Mouse (Mus musculus): ENCODE measurements around the gene Ptafr. TPM values are rescaled to one million over a fixed set of nuclear protein-coding genes. Genes with fewer than 3 reads are reported as not detected.

The Ptafr gene
- total RNA-seq, 2 experiments from 2014 or later: 1.4 TPM

GRCm38 (mm10) chr4:132610301-132610984 lies 46.6 kb downstream of the Ptafr start:
- DNase-seq (ENCODE audit: low spot score in 2 of 2): no peak

DNA sequence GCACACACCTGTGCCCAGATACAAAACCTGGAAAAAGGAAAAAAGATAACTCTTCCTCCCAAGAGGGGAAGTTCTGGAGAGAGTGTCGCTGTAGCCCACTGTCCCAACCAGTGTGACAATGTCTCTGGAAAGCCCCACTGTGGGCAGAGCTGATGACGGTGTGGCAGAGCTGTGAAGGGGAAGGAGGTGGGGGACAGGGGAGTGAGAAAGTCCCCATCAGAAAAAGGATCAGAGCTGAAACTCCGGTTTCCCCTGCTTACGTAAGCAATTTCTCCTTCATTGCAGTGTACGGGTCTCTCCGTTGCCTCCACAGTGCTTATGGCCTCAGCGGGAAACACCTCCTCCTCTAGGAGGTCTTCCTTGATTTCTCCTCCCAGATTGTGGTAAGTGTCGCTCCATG lies 47.5 kb downstream of the Ptafr start:
- no peak for DNase-seq (ENCODE audit: low spot score in 2 of 2)

DNA sequence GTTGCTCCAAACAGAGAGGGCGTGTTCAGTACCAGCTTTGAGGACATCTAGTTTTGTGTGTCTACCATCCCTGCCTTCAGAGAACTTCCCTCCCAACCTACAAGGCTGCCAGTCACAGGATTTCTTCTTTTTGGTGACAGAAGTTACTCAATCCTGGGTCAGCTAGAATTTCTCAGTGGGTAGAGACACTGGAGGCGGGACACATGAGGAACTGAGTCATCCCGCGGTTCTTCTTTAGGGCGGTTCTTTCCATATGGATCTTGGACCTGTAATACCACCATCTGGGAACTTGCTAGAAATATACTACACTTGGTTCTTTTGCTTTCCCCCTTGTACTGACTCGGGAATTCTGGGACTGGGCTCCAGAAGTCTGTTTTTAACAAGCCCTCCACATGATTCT lies 54.0 kb downstream of the Ptafr start:
- DNase-seq (ENCODE audit: low spot score in 2 of 2): no peak

- DNase-seq (ENCODE audit: low spot score in 2 of 2): no peak
Observed at GRCm38 (mm10) chr4:132618850-132619375, 55.0 kb downstream of the Ptafr start.

GRCm38 (mm10) chr4:132620134-132620533 lies 56.3 kb downstream of the Ptafr start:
- DNase-seq (ENCODE audit: low spot score in 2 of 2): no peak

- no peak for DNase-seq (ENCODE audit: low spot score in 2 of 2)
Observed at GRCm38 (mm10) chr4:132621287-132622068, 57.6 kb downstream of the Ptafr start.

GRCm38 (mm10) chr4:132624034-132624657 lies 60.3 kb downstream of the Ptafr start:
- no peak for DNase-seq (ENCODE audit: low spot score in 2 of 2)

DNA sequence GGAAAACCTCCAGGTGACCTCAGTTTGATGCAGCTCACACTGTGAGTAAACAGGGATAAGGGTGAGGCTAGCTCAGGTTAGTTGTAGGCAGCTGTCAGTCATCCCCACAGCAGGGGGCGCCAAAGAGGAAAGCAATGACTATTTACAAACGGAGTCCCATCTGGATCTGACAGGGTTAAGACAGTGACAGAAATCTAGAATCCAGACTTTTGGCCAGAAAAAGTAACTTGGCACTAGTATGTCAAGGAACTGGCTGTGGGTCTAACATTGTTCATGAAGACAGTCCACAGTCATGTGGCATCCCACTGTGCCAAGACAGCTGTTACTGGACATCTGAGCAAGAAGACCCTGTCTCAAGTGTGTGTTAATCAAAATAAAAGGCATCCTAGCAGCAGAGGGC lies 65.0 kb downstream of the Ptafr start:
- no peak for DNase-seq (ENCODE audit: low spot score in 2 of 2)

Other genes with a start within 250 kb of the Ptafr start
- gene Trnau1ap, start 234.5 kb upstream of the Ptafr start, total RNA-seq (2021): 10 to 100 TPM; 19.3 to 22.3 TPM
- 10 to 100 TPM; 12.5 to 13.0 TPM for gene Rcc1, start 210.5 kb upstream of the Ptafr start, total RNA-seq (2021)
- 10 to 100 TPM in 1 of 2 experiments, 1 to 10 TPM in 1; 9.3 to 10.5 TPM for gene Phactr4, start 141.6 kb upstream of the Ptafr start, total RNA-seq (2021)
- gene Med18, start 100.1 kb upstream of the Ptafr start, total RNA-seq (2021): 1 to 10 TPM; 6.6 to 7.9 TPM
- 10 to 100 TPM; 14.3 to 17.9 TPM for gene Sesn2, start 53.6 kb upstream of the Ptafr start, total RNA-seq (2021)
- 100 to 1,000 TPM; 584 to 591 TPM for gene Atpif1, start 30.4 kb upstream of the Ptafr start, total RNA-seq (2021)
- gene Dnajc8, start 28.5 kb upstream of the Ptafr start, total RNA-seq (2021): 10 to 100 TPM; 83.2 to 84.5 TPM
- gene Eya3, start 74.9 kb downstream of the Ptafr start, total RNA-seq (2021): 10 to 100 TPM; 21.2 to 25.8 TPM
- gene Xkr8, start 168.5 kb downstream of the Ptafr start, total RNA-seq (2021): 1 to 10 TPM; 1.7 to 2.3 TPM
- 1 to 10 TPM; 1.0 to 1.2 TPM for gene Smpdl3b, start 193.2 kb downstream of the Ptafr start, total RNA-seq (2021)
- 10 to 100 TPM; 11.6 to 13.4 TPM for gene Rpa2, start 204.3 kb downstream of the Ptafr start, total RNA-seq (2021)
- under 1 TPM; 0.53 to 0.55 TPM for gene Themis2, start 232.3 kb downstream of the Ptafr start, total RNA-seq (2021)